Mouse (Mus musculus) induced T-regulatory cell, adult 2 months (primary cell): ENCODE measurements at regions not wholly inside any gene's neighbourhood (a gene's known extent, or its start where the extent isn't known, plus 50 kb on each side); places are given as distances from the start of the nearest gene placed in this dataset.

Source experiments
- DNase-seq: peaks from one replicate; pipeline ENCODE4 v3.0.0-alpha.2; 2012; ENCODE audit warnings: low read depth

- DNase-seq = no peak
Measured at GRCm38 (mm10) chr1:77275297-77275696, 239.6 kb downstream of the Epha4 start.

- no peak for DNase-seq
Measured at GRCm38 (mm10) chr1:77279566-77279965, 235.3 kb downstream of the Epha4 start.

GRCm38 (mm10) chr1:77280373-77281038 is 234.4 kb downstream of the Epha4 start:
- DNase-seq = no peak

- no peak for DNase-seq
Measured at GRCm38 (mm10) chr1:77281741-77282140, 233.1 kb downstream of the Epha4 start.

- DNase-seq = no peak
Measured at GRCm38 (mm10) chr1:77298713-77299132, 216.2 kb downstream of the Epha4 start.

DNA sequence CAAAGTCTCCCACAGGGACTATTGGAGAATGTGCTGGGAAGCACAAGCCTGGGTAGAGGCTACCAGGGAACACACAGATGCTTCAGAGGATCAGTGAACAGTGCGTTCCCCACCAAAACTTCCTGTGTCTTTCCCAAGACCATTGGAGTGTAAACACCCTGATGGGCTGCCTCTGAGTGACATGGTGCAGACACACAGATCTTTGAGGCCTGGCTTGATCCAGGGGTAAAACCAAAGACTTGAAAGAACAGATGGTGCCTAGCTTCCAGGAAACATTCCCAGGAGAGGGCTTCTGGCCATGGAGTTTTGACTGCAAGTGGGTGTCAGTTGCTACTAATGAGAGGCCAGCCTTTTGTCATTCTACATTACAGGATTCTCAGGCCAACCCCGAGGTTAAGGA is 214.1 kb downstream of the Epha4 start:
- DNase-seq = no peak

DNA sequence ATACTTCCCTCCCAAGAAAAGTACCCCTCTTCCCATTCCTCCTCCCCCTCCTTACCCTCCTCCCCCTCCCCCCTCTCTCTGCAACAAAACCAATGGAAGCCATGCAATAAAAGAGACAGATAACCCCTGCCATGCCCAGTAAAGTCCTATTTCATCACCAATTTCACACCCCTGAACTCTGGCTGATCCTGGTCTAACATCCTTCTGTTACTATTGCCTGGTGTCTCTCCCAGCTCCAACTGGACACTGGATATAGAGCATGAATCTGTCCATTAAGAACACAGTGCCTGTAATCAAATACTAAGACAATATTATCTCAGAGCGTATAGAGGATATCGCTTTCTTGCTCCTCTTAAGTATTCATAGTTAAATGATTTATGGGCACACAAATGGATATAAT is 210.1 kb downstream of the Epha4 start:
- DNase-seq = no peak

DNA sequence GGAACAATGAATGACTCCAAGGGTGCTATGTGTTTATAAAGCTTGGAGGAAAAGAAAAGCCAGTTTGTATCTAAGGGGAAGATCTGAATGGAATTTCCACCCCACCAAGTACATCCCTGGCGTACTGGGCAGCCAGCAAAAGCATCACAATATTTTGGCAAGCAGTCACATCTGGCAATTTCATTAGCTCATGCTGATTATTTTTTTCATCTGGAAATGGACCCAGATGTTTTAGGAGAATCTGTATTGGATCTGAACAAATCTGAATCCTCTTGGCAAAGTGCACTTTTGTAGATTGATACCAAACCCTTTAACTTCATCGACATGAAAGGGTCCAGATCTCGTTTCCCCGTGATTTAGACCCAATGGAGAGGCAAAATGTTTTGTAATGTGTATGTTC is 207.1 kb downstream of the Epha4 start:
- DNase-seq = no peak

DNA sequence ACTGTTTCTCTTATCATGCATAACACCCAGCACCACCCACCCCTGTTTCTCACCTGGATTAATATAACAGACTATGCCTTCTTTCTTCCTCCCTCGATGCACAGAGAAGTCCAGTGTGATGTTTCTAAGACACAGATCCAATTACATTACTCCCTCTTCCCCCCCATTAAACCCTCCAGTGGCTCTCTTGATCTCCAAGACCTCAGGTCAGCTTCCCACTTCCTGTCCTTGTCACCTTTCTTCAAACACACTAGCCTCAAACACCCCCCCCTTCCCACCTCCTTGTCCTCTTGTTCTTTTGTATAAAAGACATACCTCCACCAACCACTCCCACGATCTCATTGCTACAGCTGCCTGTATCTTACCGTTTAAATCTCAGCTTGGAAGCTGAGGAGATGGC is 201.8 kb downstream of the Epha4 start:
- no peak for DNase-seq

GRCm38 (mm10) chr1:77315347-77315746 is 199.5 kb downstream of the Epha4 start:
- DNase-seq = no peak

- DNase-seq = no peak
Measured at GRCm38 (mm10) chr1:77316198-77316597, 198.7 kb downstream of the Epha4 start.
